Mouse (Mus musculus) erythroid progenitor cell, adult 5-6 weeks (primary cell): Measurements from ENCODE around the gene Mrgpra3. TPM values are rescaled to one million over a fixed set of nuclear protein-coding genes. Genes with fewer than 3 reads are reported as not detected.

ENCODE experiments used
- ATAC-seq: replicated peaks from 2 replicates; pipeline ENCODE4 v1.8.0; 2016; ENCODE audit warnings: moderate number of reproducible peaks, mild to moderate bottlenecking, moderate TSS enrichment, inconsistent platforms; ENCODE audit not compliant: poor library complexity, low FRiP score, severe bottlenecking
- total RNA-seq, 2 experiments: library from RNA; stranded (forward) in 1 of 2; stranded (reverse) in 1 of 2; fragments of 150-400 nt in 1 of 2; fragments of 186-747, 209-891 nt in 1 of 2; gene quantifications; 2 replicates each; pipeline versions ENCODE4 v1.2.3 to v1.2.4; 2015 to 2017; ENCODE audit warnings: low replicate concordance in 2 of 2

Gene Mrgpra3
- total RNA-seq (2015; ENCODE audit: low replicate concordance) (not detected in 2 replicates), total RNA-seq (2017; ENCODE audit: low replicate concordance) (not detected in 2 replicates)

DNA sequence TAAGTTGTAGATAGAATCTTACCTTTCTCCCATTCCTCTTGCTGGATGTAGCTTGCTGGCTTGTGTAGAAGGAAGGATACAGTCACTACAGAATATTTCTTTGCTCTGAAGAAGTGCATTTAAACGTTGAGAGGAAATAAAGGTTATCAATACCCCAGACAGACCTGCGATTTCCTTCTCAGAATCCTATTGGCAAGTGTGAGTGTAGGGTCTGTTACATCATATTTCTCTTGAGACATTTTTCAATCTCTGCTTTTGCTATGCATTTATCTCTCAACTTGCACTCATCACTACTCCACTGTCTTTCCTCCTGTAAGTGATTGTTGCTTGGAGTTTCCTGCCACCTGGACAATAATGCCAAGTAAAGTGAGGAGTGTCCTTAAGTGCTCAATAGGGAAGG is at the start of gene Mrgpra3:
TSS of gene Mrgpra3 (minus strand) at position 101 of the 400 bp plus-strand sequence.
- no peak for ATAC-seq

Other genes starting within 250 kb of the Mrgpra3 start
- gene Mrgpra1, start 247.1 kb downstream of the Mrgpra3 start, total RNA-seq (2015; ENCODE audit: low replicate concordance), result not detected in 2 replicates
- gene Mrgpra1, start 247.1 kb downstream of the Mrgpra3 start, total RNA-seq (2017; ENCODE audit: low replicate concordance), result not detected in 2 replicates
- gene Mrgpra2a, start 149.2 kb downstream of the Mrgpra3 start, total RNA-seq (2015; ENCODE audit: low replicate concordance), result 14.7 TPM in 1 of 2 replicates, not detected in the other
- gene Mrgpra2a, start 149.2 kb downstream of the Mrgpra3 start, total RNA-seq (2017; ENCODE audit: low replicate concordance), result not detected in 2 replicates
- 38.1 and 61.6 TPM in 2 replicates for gene Mrgpra2b, start 72.5 kb downstream of the Mrgpra3 start, total RNA-seq (2015; ENCODE audit: low replicate concordance)
- gene Mrgpra2b, start 72.5 kb downstream of the Mrgpra3 start, total RNA-seq (2017; ENCODE audit: low replicate concordance), result 6.8 and 14.7 TPM in 2 replicates